ENCODE assay signal across 21 mouse cellular contexts in genomic region chr4:154526351-154526786, GRCm38 (mm10).
DNase-seq lines count a peak whose midpoint lies in the region; ATAC-seq and TF ChIP-seq lines count a peak whose summit lies in the region.
"Had no signal": no experiment of that assay in that cellular context is flagged by ENCODE, and none has a peak within 500 bp of the region (broad histone marks: within the 10 kb centered on the region; RNA-seq: fewer than 3 reads in every experiment).

No protein-coding gene starts in this region.

- TF ChIP-seq EP300 in heart, postnatal 0 days (IDR thresholded peaks at IDR 0.05; ENCODE audit: low read depth) = no peak
- TF ChIP-seq EP300 in lung, postnatal 0 days (IDR thresholded peaks at IDR 0.05) = peak; percentile 90

- H3K4me3 ChIP-seq in heart, postnatal 0 days (ENCODE audit: low read depth, low read length) = no peak overlapping the region
- H3K4me3 ChIP-seq in G1E (ENCODE audit: low read depth, low read length) = peak overlapping the region; percentile 33
- no peak overlapping the region for H3K4me3 ChIP-seq in lung, postnatal 0 days (ENCODE audit: low read depth, low read length)
- H3K4me3 ChIP-seq in stomach, embryonic 14.5 days (ENCODE audit: low read depth, low read length) = no peak overlapping the region
- H3K4me3 ChIP-seq in hindbrain, embryonic 13.5 days = no peak overlapping the region
- H3K4me3 ChIP-seq: embryonic facial prominence, embryonic 15.5 days; gastrocnemius, adult 2 months; hindbrain, embryonic 15.5 days had no signal

- intact Hi-C loops in heart, postnatal 25 days (cut with DNase I) = no loop called here

- ATAC-seq in heart, postnatal 0 days (ENCODE audit: insufficient read depth, low read depth) = no peak
- ATAC-seq in G1E (ENCODE audit: extremely low read depth, insufficient number of reproducible peaks, low FRiP score, poor library complexity, severe bottlenecking) = no peak
- ATAC-seq in lung, postnatal 0 days = peak; percentile 84
- ATAC-seq in stomach, embryonic 14.5 days (ENCODE audit: insufficient number of reproducible peaks, insufficient read depth, low FRiP score, low read depth) = peak; percentile 84
- ATAC-seq in hindbrain, embryonic 13.5 days (ENCODE audit: low FRiP score) = no peak
- ATAC-seq in megakaryocyte-erythroid progenitor cell, adult 5-6 weeks (replicated peaks; ENCODE audit: low FRiP score, low TSS enrichment, poor library complexity, severe bottlenecking) = no peak
- ATAC-seq: forebrain, embryonic 14.5 days; intestine, postnatal 0 days had no signal

- no peak overlapping the region for H3K9ac ChIP-seq in heart, postnatal 0 days (replicated peaks; ENCODE audit: low read depth, low read length)
- no peak overlapping the region for H3K9ac ChIP-seq in lung, postnatal 0 days (replicated peaks; ENCODE audit: low read depth)
- H3K9ac ChIP-seq in stomach, embryonic 14.5 days (replicated peaks; ENCODE audit: low read depth, low read length) = no peak overlapping the region
- no peak overlapping the region for H3K9ac ChIP-seq in hindbrain, embryonic 13.5 days
- H3K9ac ChIP-seq: embryonic facial prominence, embryonic 15.5 days; hindbrain, embryonic 15.5 days had no signal

- H3K9me3 ChIP-seq in heart, postnatal 0 days (replicated peaks; ENCODE audit: control insufficient read depth, low read length) = no peaks in the 10 kb centered on the region
- H3K9me3 ChIP-seq in G1E (replicated peaks) = peaks cover 96% of the 10 kb centered on the region
- no peaks in the 10 kb centered on the region for H3K9me3 ChIP-seq in lung, postnatal 0 days (ENCODE audit: low read length)
- H3K9me3 ChIP-seq in stomach, embryonic 14.5 days (ENCODE audit: control insufficient read depth, low read depth, low read length) = no peaks in the 10 kb centered on the region
- H3K9me3 ChIP-seq in hindbrain, embryonic 13.5 days = no peaks in the 10 kb centered on the region
- H3K9me3 ChIP-seq: embryonic facial prominence, embryonic 15.5 days; hindbrain, embryonic 15.5 days had no signal

- no peaks in the 10 kb centered on the region for H3K36me3 ChIP-seq in heart, postnatal 0 days (replicated peaks; ENCODE audit: control insufficient read depth, insufficient read depth, low read length)
- no peaks in the 10 kb centered on the region for H3K36me3 ChIP-seq in G1E (replicated peaks)
- no peaks in the 10 kb centered on the region for H3K36me3 ChIP-seq in lung, postnatal 0 days (ENCODE audit: insufficient read depth, low read length)
- H3K36me3 ChIP-seq in stomach, embryonic 14.5 days (ENCODE audit: control insufficient read depth, insufficient read depth, low read length) = no peaks in the 10 kb centered on the region
- H3K36me3 ChIP-seq in hindbrain, embryonic 13.5 days = no peaks in the 10 kb centered on the region
- H3K36me3 ChIP-seq: embryonic facial prominence, embryonic 15.5 days; hindbrain, embryonic 15.5 days had no signal

- H3K4me2 ChIP-seq in heart, postnatal 0 days (ENCODE audit: low read depth, low read length) = no peak overlapping the region
- no peak overlapping the region for H3K4me2 ChIP-seq in lung, postnatal 0 days (replicated peaks; ENCODE audit: low read depth, low read length)
- no peak overlapping the region for H3K4me2 ChIP-seq in stomach, embryonic 14.5 days (replicated peaks; ENCODE audit: low read depth, low read length)
- H3K4me2 ChIP-seq in hindbrain, embryonic 13.5 days = no peak overlapping the region
- H3K4me2 ChIP-seq: embryonic facial prominence, embryonic 15.5 days; heart, embryonic 11.5 days; hindbrain, embryonic 15.5 days; midbrain, embryonic 11.5 days had no signal

- H3K4me1 ChIP-seq in heart, postnatal 0 days (ENCODE audit: control insufficient read depth, insufficient read depth) = peaks cover 41% of the 10 kb centered on the region
- no peaks in the 10 kb centered on the region for H3K4me1 ChIP-seq in G1E (ENCODE audit: insufficient read depth, low read depth, low read length)
- H3K4me1 ChIP-seq in lung, postnatal 0 days (ENCODE audit: insufficient read depth, low read depth, low read length) = peaks cover 10% of the 10 kb centered on the region; the same call in 1 of the 2 replicates
- H3K4me1 ChIP-seq in stomach, embryonic 14.5 days (ENCODE audit: control insufficient read depth, insufficient read depth, low read length) = 0 out of 2 replicates have a peak, but pooled peaks cover 15% of the 10 kb centered on the region
- peaks cover 50% of the 10 kb centered on the region for H3K4me1 ChIP-seq in hindbrain, embryonic 13.5 days (replicated peaks)

- DNase-seq in heart, postnatal 0 days (ENCODE audit: low spot score) = no peak
- DNase-seq in heart, postnatal 25 days (ENCODE audit: low spot score) = no peak
- no peak for DNase-seq in G1E (ENCODE audit: low spot score)
- peak; percentile 85 for DNase-seq in lung, postnatal 0 days (ENCODE audit: low spot score)
- DNase-seq in gastrocnemius, adult 8-10 months (ENCODE audit: low spot score in 2 of 2) = no peak
- DNase-seq: adrenal gland, postnatal 14 days; cerebellum, adult 9-10 months; gastrocnemius, adult 2 months; heart, adult 11 months; heart, postnatal 36 days; left cerebral cortex, postnatal 4 days had no signal

- peak overlapping the region; percentile 90; the same call in 1 of the 2 replicates for H3K27ac ChIP-seq in heart, postnatal 0 days (ENCODE audit: low read depth)
- H3K27ac ChIP-seq in lung, postnatal 0 days (ENCODE audit: low read length) = peak overlapping the region; percentile 75; the same call in 1 of the 2 replicates
- H3K27ac ChIP-seq in stomach, embryonic 14.5 days (ENCODE audit: low read length) = peak overlapping the region; percentile 39; the same call in 1 of the 2 replicates
- H3K27ac ChIP-seq in hindbrain, embryonic 13.5 days = no peak overlapping the region
- H3K27ac ChIP-seq: embryonic facial prominence, embryonic 15.5 days; macrophage had no signal

- no peaks in the 10 kb centered on the region for H3K27me3 ChIP-seq in heart, postnatal 0 days (ENCODE audit: control insufficient read depth, insufficient read depth, low read length)
- no peaks in the 10 kb centered on the region for H3K27me3 ChIP-seq in G1E (ENCODE audit: insufficient read depth, low read length)
- H3K27me3 ChIP-seq in lung, postnatal 0 days (replicated peaks; ENCODE audit: insufficient read depth, low read length) = no peaks in the 10 kb centered on the region
- no peaks in the 10 kb centered on the region for H3K27me3 ChIP-seq in stomach, embryonic 14.5 days (ENCODE audit: control insufficient read depth, insufficient read depth, low read length)
- H3K27me3 ChIP-seq in hindbrain, embryonic 13.5 days = peaks cover 60% of the 10 kb centered on the region
- H3K27me3 ChIP-seq: embryonic facial prominence, embryonic 15.5 days had no signal

- no peak for TF ChIP-seq CTCF in heart, postnatal 0 days (IDR thresholded peaks at IDR 0.05; ENCODE audit: low read depth)
- no peak for TF ChIP-seq CTCF in G1E (IDR thresholded peaks at IDR 0.05; ENCODE audit: low read depth, low read length)
- TF ChIP-seq CTCF in lung, postnatal 0 days (IDR thresholded peaks at IDR 0.05) = no peak

- 85% methylated on average over 6 of the region's 6 CpGs for WGBS in heart, postnatal 0 days
- WGBS in lung, postnatal 0 days = 55% methylated on average over 6 of the region's 6 CpGs
- WGBS in stomach, embryonic 14.5 days = 68% methylated on average over 6 of the region's 6 CpGs
- 88% methylated on average over 6 of the region's 6 CpGs for WGBS in hindbrain, embryonic 13.5 days

Comparison
In these comparisons a context has a peak if more than half of its experiments do, and no peak if none do; other contexts are left out.
1. ATAC-seq: peak in lung, postnatal 0 days (single experiment) and stomach, embryonic 14.5 days (single experiment); none in heart, postnatal 0 days (single experiment), G1E (single experiment), hindbrain, embryonic 13.5 days (single experiment) and megakaryocyte-erythroid progenitor cell, adult 5-6 weeks (single experiment).